Mouse (Mus musculus) liver, embryonic 15.5 days (tissue): ENCODE data around the gene Zfp106. TPM values are rescaled to one million over a fixed set of nuclear protein-coding genes. Genes with fewer than 3 reads are reported as not detected.

Source experiments
- ATAC-seq: fragments of 200-750 bp; cut with Nextera tagmentation; 2 replicates; pipeline ENCODE4 v1.8.0; 2017; ENCODE audit warnings: moderate number of reproducible peaks, mild to moderate bottlenecking, moderate library complexity; ENCODE audit not compliant: insufficient read depth
- H3K27ac ChIP-seq: fragments of 300-500 bp; sonication (generic); replicated peaks from 2 replicates; pipeline ENCODE4 v1.5.1; 2015; ENCODE audit warnings: mild to moderate bottlenecking, inconsistent platforms
- H3K27me3 ChIP-seq: fragments of 300-500 bp; sonication (generic); 2 replicates; pipeline ENCODE4 v1.6.1; 2015; ENCODE audit warnings: mild to moderate bottlenecking, inconsistent platforms
- H3K36me3 ChIP-seq: fragments of 300-500 bp; sonication (generic); replicated peaks from 2 replicates; pipeline ENCODE4 v1.6.1; 2015; ENCODE audit warnings: moderate library complexity, mild to moderate bottlenecking, inconsistent platforms
- H3K4me1 ChIP-seq: fragments of 300-500 bp; sonication (generic); replicated peaks from 2 replicates; pipeline ENCODE4 v1.6.1; 2015; ENCODE audit warnings: inconsistent platforms
- H3K4me2 ChIP-seq: fragments of 300-500 bp; sonication (generic); 2 replicates; pipeline ENCODE4 v1.6.1; 2015; ENCODE audit warnings: moderate library complexity, mild to moderate bottlenecking, inconsistent platforms
- H3K4me3 ChIP-seq: fragments of 300-500 bp; sonication (generic); replicated peaks from 2 replicates; pipeline ENCODE4 v1.5.1; 2015; ENCODE audit warnings: mild to moderate bottlenecking, inconsistent platforms
- H3K9ac ChIP-seq: fragments of 300-500 bp; sonication (generic); 2 replicates; pipeline ENCODE4 v1.6.1; 2015; ENCODE audit warnings: moderate library complexity, mild to moderate bottlenecking, inconsistent platforms
- H3K9me3 ChIP-seq: fragments of 300-500 bp; sonication (generic); replicated peaks from 2 replicates; pipeline ENCODE4 v1.6.1; 2016; ENCODE audit warnings: inconsistent platforms
- WGBS: fragments of 180-500 bp; shearing (Covaris S2); methylation state at CpG from one replicate; pipeline ENCODE4 v1.1.7; 2015; ENCODE audit warnings: mixed read lengths; ENCODE audit not compliant: insufficient replicate concordance; 5-methylcytosine and 5-hydroxymethylcytosine counted together
- polyA plus RNA-seq: library from polyadenylated mRNA; unstranded; fragments of >200 nt; fragmentation: Nextera tagmentation; extraction: Ambion mirVana; gene quantifications from 2 replicates; pipeline ENCODE4 v1.2.1, GENCODE M21; 2015

Zfp106 gene
- polyA plus RNA-seq: 17.4 and 18.1 TPM in 2 replicates

GRCm38 (mm10) chr2:120563235-120563990 lies at the start of gene Zfp106:
TSS of gene Zfp106 (minus strand) at chr2:120563843.
- Histone ChIP-seq H3K9me3 (no peaks in the 10 kb centered on the region), H3K27me3 (no peaks in the 10 kb centered on the region), H3K4me2 (peak within 1 kb of the TSS; percentile 82), H3K4me3 (peak within 1 kb of the TSS; percentile 93), H3K9ac (peak within 1 kb of the TSS; percentile 92), H3K27ac (peak within 1 kb of the TSS; percentile 76), H3K36me3 (no peaks in the 10 kb centered on the region), H3K4me1 (peaks cover 53% of the 10 kb centered on the region)
- under 1% methylated on average over 50 of the region's 50 CpGs for WGBS
- peak; percentile 59 for ATAC-seq

GRCm38 (mm10) chr2:120608830-120609723 lies 45.4 kb upstream of the Zfp106 start, which contains the start of the genes Haus2 and Lrrc57:
TSS of gene Haus2 (plus strand) at chr2:120609383.
TSS of gene Lrrc57 (minus strand) at chr2:120609520.
- Histone ChIP-seq H3K27me3 (no peaks in the 10 kb centered on the region), H3K4me3 (peak within 1 kb of the TSS; percentile 80), H3K36me3 (peaks cover 28% of the 10 kb centered on the region), H3K27ac (peak within 1 kb of the TSS; percentile 95), H3K4me1 (peaks cover 36% of the 10 kb centered on the region), H3K9ac (peak within 1 kb of the TSS; percentile 89), H3K4me2 (peak within 1 kb of the TSS; percentile 74), H3K9me3 (no peaks in the 10 kb centered on the region)
- ATAC-seq: peak; percentile 95
- under 1% methylated on average over 52 of the region's 52 CpGs for WGBS

GRCm38 (mm10) chr2:120606021-120606690 lies 42.5 kb upstream of the Zfp106 start:
- Histone ChIP-seq H3K27ac (no peak overlapping the region), H3K27me3 (no peaks in the 10 kb centered on the region), H3K4me1 (peaks cover 29% of the 10 kb centered on the region), H3K4me2 (no peak overlapping the region), H3K9ac (no peak overlapping the region), H3K4me3 (no peak overlapping the region), H3K9me3 (no peaks in the 10 kb centered on the region), H3K36me3 (peaks cover 33% of the 10 kb centered on the region)
- WGBS: 80% methylated on average over 6 of the region's 6 CpGs
- no peak for ATAC-seq

- H3K36me3 ChIP-seq: peaks cover 74% of the 10 kb centered on the region
- H3K27ac ChIP-seq: no peak overlapping the region
- no peaks in the 10 kb centered on the region for H3K9me3 ChIP-seq
- H3K4me2 ChIP-seq: no peak overlapping the region
- no peak for ATAC-seq
- no peak overlapping the region for H3K4me3 ChIP-seq
- no peak overlapping the region for H3K9ac ChIP-seq
- no peaks in the 10 kb centered on the region for H3K4me1 ChIP-seq
- H3K27me3 ChIP-seq: no peaks in the 10 kb centered on the region
- WGBS: 77% methylated on average over 4 of the region's 4 CpGs
Measured at GRCm38 (mm10) chr2:120599506-120599905, 35.9 kb upstream of the Zfp106 start.

GRCm38 (mm10) chr2:120597734-120598133 lies 34.1 kb upstream of the Zfp106 start:
- Histone ChIP-seq H3K27me3 (no peaks in the 10 kb centered on the region), H3K9ac (no peak overlapping the region), H3K27ac (no peak overlapping the region), H3K4me1 (no peaks in the 10 kb centered on the region), H3K4me3 (no peak overlapping the region), H3K36me3 (peaks cover 70% of the 10 kb centered on the region), H3K4me2 (no peak overlapping the region), H3K9me3 (no peaks in the 10 kb centered on the region)
- WGBS: 71% methylated on average over 2 of the region's 2 CpGs
- ATAC-seq: no peak

- no peak for ATAC-seq
- H3K27me3 ChIP-seq: no peaks in the 10 kb centered on the region
- H3K4me3 ChIP-seq: no peak overlapping the region
- H3K4me1 ChIP-seq: no peaks in the 10 kb centered on the region
- peaks cover 50% of the 10 kb centered on the region for H3K36me3 ChIP-seq
- H3K4me2 ChIP-seq: no peak overlapping the region
- H3K9ac ChIP-seq: no peak overlapping the region
- no peaks in the 10 kb centered on the region for H3K9me3 ChIP-seq
- 80% methylated on average over 1 of the region's 1 CpGs for WGBS
- H3K27ac ChIP-seq: no peak overlapping the region
Measured at GRCm38 (mm10) chr2:120592227-120592626, 28.6 kb upstream of the Zfp106 start.

GRCm38 (mm10) chr2:120589759-120590158 lies 26.1 kb upstream of the Zfp106 start:
- H3K4me3 ChIP-seq: no peak overlapping the region
- WGBS: 76% methylated on average over 5 of the region's 5 CpGs
- no peak overlapping the region for H3K9ac ChIP-seq
- H3K4me1 ChIP-seq: no peaks in the 10 kb centered on the region
- H3K4me2 ChIP-seq: no peak overlapping the region
- no peaks in the 10 kb centered on the region for H3K9me3 ChIP-seq
- no peaks in the 10 kb centered on the region for H3K27me3 ChIP-seq
- no peak for ATAC-seq
- no peak overlapping the region for H3K27ac ChIP-seq
- H3K36me3 ChIP-seq: peaks cover 51% of the 10 kb centered on the region

- ATAC-seq: no peak
- 26% methylated on average over 5 of the region's 5 CpGs for WGBS
- H3K4me1 ChIP-seq: peaks cover 38% of the 10 kb centered on the region
Measured at GRCm38 (mm10) chr2:120578286-120578685, 14.6 kb upstream of the Zfp106 start.

GRCm38 (mm10) chr2:120577799-120578198 lies 14.2 kb upstream of the Zfp106 start:
- H3K27ac ChIP-seq: no peak overlapping the region; the same call in 1 of the 2 replicates
- no peaks in the 10 kb centered on the region for H3K9me3 ChIP-seq
- H3K4me2 ChIP-seq: no peak overlapping the region
- H3K4me3 ChIP-seq: no peak overlapping the region
- no peaks in the 10 kb centered on the region for H3K36me3 ChIP-seq
- no peak overlapping the region for H3K9ac ChIP-seq
- 53% methylated on average over 4 of the region's 4 CpGs for WGBS
- no peak for ATAC-seq
- no peaks in the 10 kb centered on the region for H3K27me3 ChIP-seq
- peaks cover 38% of the 10 kb centered on the region for H3K4me1 ChIP-seq

More at GRCm38 (mm10) chr2:120578286-120578685, 14.6 kb upstream of the Zfp106 start:
- Histone ChIP-seq H3K27ac (no peak overlapping the region; the same call in 1 of the 2 replicates), H3K9me3 (no peaks in the 10 kb centered on the region), H3K9ac (no peak overlapping the region), H3K36me3 (no peaks in the 10 kb centered on the region), H3K4me3 (no peak overlapping the region), H3K27me3 (no peaks in the 10 kb centered on the region), H3K4me2 (no peak overlapping the region)

GRCm38 (mm10) chr2:120575978-120576377 lies 12.3 kb upstream of the Zfp106 start:
- 25% methylated on average over 2 of the region's 2 CpGs for WGBS

More at GRCm38 (mm10) chr2:120575978-120576377, 12.3 kb upstream of the Zfp106 start:
- H3K4me3 ChIP-seq: no peak overlapping the region
- peak; percentile 56; the same call in 1 of the 2 replicates for ATAC-seq
- no peak overlapping the region for H3K4me2 ChIP-seq
- no peaks in the 10 kb centered on the region for H3K9me3 ChIP-seq
- no peak overlapping the region for H3K9ac ChIP-seq
- H3K4me1 ChIP-seq: peaks cover 43% of the 10 kb centered on the region
- H3K36me3 ChIP-seq: peaks cover 5% of the 10 kb centered on the region; the same call in 1 of the 2 replicates
- 0 out of 2 replicates have a peak overlapping the region, but pooled peaks have one; percentile 46 for H3K27ac ChIP-seq
- no peaks in the 10 kb centered on the region for H3K27me3 ChIP-seq
